Mouse (Mus musculus): Measurements from ENCODE around the gene Bri3. TPM values are rescaled to one million over a fixed set of nuclear protein-coding genes. Genes with fewer than 3 reads are reported as not detected.

Bri3 gene
- polyA plus RNA-seq, 1 experiment from 2014 or later, result 123 TPM

DNA sequence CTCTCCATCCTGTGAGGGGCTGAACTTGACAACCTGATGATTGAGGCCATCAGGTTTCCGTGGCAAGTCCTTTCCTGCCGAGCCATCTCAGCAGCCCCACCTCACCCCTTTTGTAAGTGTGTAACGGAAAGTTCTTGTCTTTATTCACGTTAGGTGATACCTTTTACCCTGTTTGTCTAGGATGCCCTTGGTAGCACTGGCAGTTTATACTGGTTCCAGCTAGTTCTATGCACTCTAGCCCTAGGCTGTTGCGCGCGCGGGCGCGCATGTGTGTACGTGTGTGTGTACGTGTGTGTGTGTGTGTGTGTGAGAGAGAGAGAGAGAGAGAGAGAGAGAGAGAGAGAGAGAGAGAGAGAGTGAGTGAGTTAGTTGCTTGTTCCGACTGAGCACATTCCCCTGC, 19.3 kb downstream of the Bri3 start:
- ATAC-seq (ENCODE audit: borderline replicate concordance, extremely low read depth, low FRiP score, low TSS enrichment), result no peak
- 70% methylated on average over 13 of the region's 13 CpGs for WGBS
- H3K9me3 ChIP-seq, result no peaks in the 10 kb centered on the region
- H3K36me3 ChIP-seq, result peaks cover 25% of the 10 kb centered on the region; the same call in 1 of the 2 replicates
- H3K27ac ChIP-seq, result peak overlapping the region; percentile 65
- no peaks in the 10 kb centered on the region for H3K27me3 ChIP-seq
- H3K4me1 ChIP-seq, result peaks cover 63% of the 10 kb centered on the region
- H3K4me2 ChIP-seq, result no peak overlapping the region; the same call in 1 of the 2 replicates
- H3K9ac ChIP-seq, result no peak overlapping the region
- no peak overlapping the region for H3K4me3 ChIP-seq

DNA sequence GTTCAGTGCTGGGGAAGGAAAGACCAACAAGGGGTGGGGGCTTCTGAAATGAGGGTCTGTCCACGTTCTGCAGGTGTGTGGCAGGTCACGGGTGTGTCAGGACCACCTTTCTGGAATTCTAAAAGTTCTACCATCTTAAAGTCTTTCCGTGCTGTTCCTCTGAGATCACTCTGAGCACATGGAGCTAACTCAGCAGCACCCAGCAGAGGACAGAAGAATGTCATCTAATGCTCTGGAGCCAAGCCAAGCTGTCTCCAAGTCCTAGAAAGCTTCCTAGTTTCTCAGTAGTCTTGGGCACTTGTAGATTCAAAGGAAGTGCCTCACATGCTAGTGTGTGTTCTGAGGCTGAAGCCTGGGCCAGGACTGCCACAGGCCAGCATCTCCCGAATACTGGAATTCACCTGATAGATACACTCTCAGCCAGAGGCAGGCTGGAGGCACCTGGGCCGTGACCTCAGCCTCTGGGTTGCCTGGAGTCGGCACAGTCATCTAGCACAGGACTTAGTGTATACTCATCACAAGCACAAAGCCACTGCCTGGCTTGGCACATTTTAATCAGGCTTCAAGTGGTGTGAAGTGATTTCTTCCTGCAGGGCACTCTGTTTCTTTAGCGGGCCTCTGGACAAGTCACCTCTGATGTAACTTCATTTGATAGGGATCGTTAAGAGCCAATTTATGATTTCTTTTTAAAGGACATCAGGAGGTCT, 23.5 kb downstream of the Bri3 start:
- peaks cover 12% of the 10 kb centered on the region; the same call in 1 of the 2 replicates for H3K36me3 ChIP-seq
- no peaks in the 10 kb centered on the region for H3K27me3 ChIP-seq
- H3K9me3 ChIP-seq, result no peaks in the 10 kb centered on the region
- 0 out of 2 replicates have a peak overlapping the region, but pooled peaks have one; percentile 41 for H3K27ac ChIP-seq
- peaks cover 34% of the 10 kb centered on the region for H3K4me1 ChIP-seq
- H3K4me3 ChIP-seq, result no peak overlapping the region
- ATAC-seq (ENCODE audit: borderline replicate concordance, extremely low read depth, low FRiP score, low TSS enrichment), result no peak
- no peak overlapping the region for H3K9ac ChIP-seq
- no peak overlapping the region for H3K4me2 ChIP-seq
- WGBS, result 51% methylated on average over 8 of the region's 8 CpGs

DNA sequence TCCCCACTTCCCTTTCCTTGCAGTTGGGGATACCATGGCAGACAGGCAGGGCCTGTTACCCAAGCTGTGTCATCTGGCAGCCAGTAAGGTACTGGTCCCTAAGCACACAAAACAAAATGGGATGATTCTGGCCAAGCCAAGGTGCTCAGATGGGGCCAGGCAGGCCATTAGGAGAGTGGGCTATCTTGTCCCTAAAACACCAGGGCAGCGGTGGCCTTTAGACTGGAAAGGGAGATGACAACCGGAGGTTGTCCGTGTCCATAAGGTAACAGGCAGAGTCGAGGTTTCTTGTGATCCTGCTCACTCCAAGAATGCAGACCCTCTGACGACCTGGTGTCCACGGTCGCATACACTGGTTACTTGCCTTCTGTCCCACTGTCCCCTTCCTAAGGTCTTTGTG, 25.7 kb downstream of the Bri3 start:
- Histone ChIP-seq H3K27me3 (no peaks in the 10 kb centered on the region), H3K4me3 (no peak overlapping the region), H3K4me2 (no peak overlapping the region), H3K36me3 (peaks cover 6% of the 10 kb centered on the region; the same call in 1 of the 2 replicates), H3K27ac (no peak overlapping the region), H3K4me1 (peaks cover 29% of the 10 kb centered on the region), H3K9ac (no peak overlapping the region), H3K9me3 (no peaks in the 10 kb centered on the region)
- 93% methylated on average over 7 of the region's 7 CpGs for WGBS
- no peak for ATAC-seq (ENCODE audit: borderline replicate concordance, extremely low read depth, low FRiP score, low TSS enrichment)

DNA sequence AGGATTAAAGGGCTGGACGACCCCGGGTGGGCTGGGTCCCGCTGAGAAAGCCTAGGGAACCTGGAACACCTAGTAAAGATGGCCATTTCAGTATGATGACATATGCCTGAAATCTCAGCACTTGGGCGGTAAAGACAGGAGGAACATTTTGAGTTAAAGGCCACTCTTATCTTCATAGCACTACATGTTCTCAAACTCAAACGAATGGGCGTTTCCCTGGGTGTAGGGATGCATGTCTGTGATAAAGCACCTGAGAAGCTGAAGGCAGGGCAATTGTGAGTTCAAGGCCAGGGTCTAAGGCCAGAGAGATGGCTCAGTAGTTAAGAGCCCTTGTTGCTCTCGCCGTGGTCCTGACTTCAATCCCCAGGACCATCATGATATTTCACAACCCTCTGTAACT, 26.2 kb downstream of the Bri3 start:
- Histone ChIP-seq H3K27ac (no peak overlapping the region), H3K4me3 (no peak overlapping the region), H3K36me3 (0 out of 2 replicates have a peak, but pooled peaks cover 4% of the 10 kb centered on the region), H3K4me2 (no peak overlapping the region), H3K4me1 (peaks cover 32% of the 10 kb centered on the region), H3K9me3 (no peaks in the 10 kb centered on the region), H3K27me3 (no peaks in the 10 kb centered on the region), H3K9ac (no peak overlapping the region)
- WGBS, result 87% methylated on average over 8 of the region's 8 CpGs
- no peak for ATAC-seq (ENCODE audit: borderline replicate concordance, extremely low read depth, low FRiP score, low TSS enrichment)

DNA sequence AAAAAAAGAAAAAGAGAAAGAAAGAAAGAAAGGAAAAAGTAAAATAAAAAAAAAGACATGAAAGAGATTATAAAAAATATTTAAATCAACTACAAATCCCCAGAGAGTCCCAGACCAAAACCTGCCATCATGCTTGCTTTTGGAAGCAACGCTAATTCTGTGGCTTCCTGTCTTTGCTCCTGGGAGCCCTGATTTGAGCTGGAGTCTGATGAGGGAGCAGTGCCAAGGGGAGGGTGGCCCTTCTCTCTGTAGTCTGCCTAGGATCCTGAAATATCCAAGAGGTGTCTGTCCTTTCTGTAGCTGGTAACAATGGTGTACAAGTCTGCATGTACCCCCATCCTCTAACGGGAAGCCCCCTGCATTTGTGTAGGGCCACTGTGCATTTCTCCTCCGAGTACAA, 26.9 kb downstream of the Bri3 start:
- ATAC-seq (ENCODE audit: borderline replicate concordance, extremely low read depth, low FRiP score, low TSS enrichment), result no peak
- H3K4me2 ChIP-seq, result no peak overlapping the region
- H3K9me3 ChIP-seq, result no peaks in the 10 kb centered on the region
- no peak overlapping the region for H3K27ac ChIP-seq
- H3K36me3 ChIP-seq, result 0 out of 2 replicates have a peak, but pooled peaks cover 3% of the 10 kb centered on the region
- H3K4me3 ChIP-seq, result no peak overlapping the region
- H3K9ac ChIP-seq, result no peak overlapping the region
- no peaks in the 10 kb centered on the region for H3K27me3 ChIP-seq
- peaks cover 32% of the 10 kb centered on the region for H3K4me1 ChIP-seq
- 61% methylated on average over 3 of the region's 3 CpGs for WGBS

DNA sequence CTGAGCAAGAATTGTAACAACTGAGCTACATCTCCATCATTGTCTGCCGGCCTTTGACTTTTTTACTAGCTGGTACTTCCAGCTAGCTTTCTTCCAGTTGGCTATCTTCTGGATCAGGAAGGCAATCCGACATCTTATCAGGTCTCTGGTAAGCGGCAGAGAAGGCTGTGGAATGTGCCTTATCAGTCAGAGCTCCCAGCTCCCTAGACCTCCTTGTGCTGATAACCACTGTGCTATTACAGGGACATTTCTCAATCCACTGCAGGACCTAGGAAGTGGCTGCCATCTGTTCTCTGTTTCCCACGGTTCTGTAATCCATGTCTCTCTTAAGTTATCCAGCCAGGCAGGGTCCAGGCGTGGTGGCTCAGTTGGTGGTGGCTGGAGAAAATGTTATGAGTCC, 27.5 kb downstream of the Bri3 start:
- H3K4me2 ChIP-seq, result no peak overlapping the region
- WGBS, result 18% methylated on average over 5 of the region's 5 CpGs

DNA sequence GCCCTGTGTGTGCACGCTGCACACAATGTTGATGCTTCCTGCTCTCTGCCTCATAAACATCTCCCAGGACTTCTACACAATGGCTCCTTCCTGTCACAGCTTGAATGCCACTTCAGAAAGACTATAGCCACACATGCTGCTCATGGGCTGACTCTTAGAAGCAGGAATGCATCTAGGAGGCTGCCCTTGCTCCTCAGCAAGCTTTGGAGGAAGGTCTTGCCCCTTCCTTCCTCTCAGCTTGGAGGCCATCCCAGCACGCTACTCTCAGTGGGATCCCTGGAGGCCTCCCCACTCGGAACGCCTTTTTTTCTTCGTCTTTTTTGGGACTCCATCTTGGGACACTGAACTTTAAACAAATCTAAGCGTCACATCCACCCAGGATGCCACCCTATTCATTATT, 30.7 kb downstream of the Bri3 start:
- Histone ChIP-seq H3K4me1 (peaks cover 17% of the 10 kb centered on the region), H3K4me2 (no peak overlapping the region), H3K4me3 (no peak overlapping the region), H3K27me3 (no peaks in the 10 kb centered on the region), H3K9me3 (no peaks in the 10 kb centered on the region), H3K27ac (peak overlapping the region; percentile 41; the same call in 1 of the 2 replicates), H3K9ac (no peak overlapping the region), H3K36me3 (0 out of 2 replicates have a peak, but pooled peaks cover 10% of the 10 kb centered on the region)
- 58% methylated on average over 6 of the region's 6 CpGs for WGBS
- no peak for ATAC-seq (ENCODE audit: borderline replicate concordance, extremely low read depth, low FRiP score, low TSS enrichment)

More for the DNA sequence above, 27.5 kb downstream of the Bri3 start:
- no peak for ATAC-seq (ENCODE audit: borderline replicate concordance, extremely low read depth, low FRiP score, low TSS enrichment)
- H3K9ac ChIP-seq, result no peak overlapping the region
- H3K4me1 ChIP-seq, result peaks cover 32% of the 10 kb centered on the region
- H3K27me3 ChIP-seq, result no peaks in the 10 kb centered on the region
- H3K4me3 ChIP-seq, result no peak overlapping the region
- 0 out of 2 replicates have a peak, but pooled peaks cover under 1% of the 10 kb centered on the region for H3K36me3 ChIP-seq
- no peaks in the 10 kb centered on the region for H3K9me3 ChIP-seq
- H3K27ac ChIP-seq, result no peak overlapping the region

DNA sequence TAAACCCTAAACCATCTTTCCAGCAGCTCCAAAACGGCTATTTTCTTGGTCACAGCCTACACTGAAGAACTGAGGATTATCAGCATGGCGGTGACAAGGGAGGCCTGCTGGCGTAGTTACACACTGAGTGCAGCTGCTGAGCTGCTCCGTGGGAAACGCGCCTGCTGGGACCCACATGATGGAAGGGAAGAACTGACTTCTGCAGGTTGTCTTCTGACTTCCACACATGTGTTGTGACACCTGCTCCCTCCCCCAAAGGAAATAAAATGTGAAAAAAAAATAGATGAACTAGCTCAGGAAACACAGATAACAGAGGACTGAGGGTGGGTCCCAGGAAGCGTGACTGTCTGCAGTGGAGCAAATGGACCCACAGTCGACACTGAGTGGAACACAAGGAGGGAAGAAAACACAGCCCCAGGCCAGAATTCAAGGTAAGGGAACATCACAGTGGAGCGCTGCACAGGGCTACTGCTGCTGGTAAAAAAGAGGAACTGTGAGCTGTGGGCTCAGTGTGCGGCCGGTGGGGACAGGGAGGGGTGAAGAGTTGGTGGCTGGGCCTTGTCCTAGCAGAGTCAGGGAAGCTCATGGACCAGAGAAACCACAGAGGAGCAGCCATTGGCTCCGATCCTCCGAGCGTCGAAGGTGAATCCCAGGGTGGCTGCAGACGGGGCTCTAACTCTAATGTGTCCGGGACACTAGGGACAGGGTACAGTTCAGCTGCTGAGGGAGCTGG, 32.8 kb downstream of the Bri3 start:
- H3K9ac ChIP-seq, result no peak overlapping the region
- no peak overlapping the region for H3K4me2 ChIP-seq
- ATAC-seq (ENCODE audit: borderline replicate concordance, extremely low read depth, low FRiP score, low TSS enrichment), result no peak; the same call in 1 of the 2 replicates
- no peaks in the 10 kb centered on the region for H3K27me3 ChIP-seq
- 0 out of 2 replicates have a peak, but pooled peaks cover 11% of the 10 kb centered on the region for H3K36me3 ChIP-seq
- 76% methylated on average over 17 of the region's 17 CpGs for WGBS
- no peak overlapping the region for H3K27ac ChIP-seq
- H3K9me3 ChIP-seq, result no peaks in the 10 kb centered on the region
- 0 out of 2 replicates have a peak, but pooled peaks cover 7% of the 10 kb centered on the region for H3K4me1 ChIP-seq
- no peak overlapping the region for H3K4me3 ChIP-seq

DNA sequence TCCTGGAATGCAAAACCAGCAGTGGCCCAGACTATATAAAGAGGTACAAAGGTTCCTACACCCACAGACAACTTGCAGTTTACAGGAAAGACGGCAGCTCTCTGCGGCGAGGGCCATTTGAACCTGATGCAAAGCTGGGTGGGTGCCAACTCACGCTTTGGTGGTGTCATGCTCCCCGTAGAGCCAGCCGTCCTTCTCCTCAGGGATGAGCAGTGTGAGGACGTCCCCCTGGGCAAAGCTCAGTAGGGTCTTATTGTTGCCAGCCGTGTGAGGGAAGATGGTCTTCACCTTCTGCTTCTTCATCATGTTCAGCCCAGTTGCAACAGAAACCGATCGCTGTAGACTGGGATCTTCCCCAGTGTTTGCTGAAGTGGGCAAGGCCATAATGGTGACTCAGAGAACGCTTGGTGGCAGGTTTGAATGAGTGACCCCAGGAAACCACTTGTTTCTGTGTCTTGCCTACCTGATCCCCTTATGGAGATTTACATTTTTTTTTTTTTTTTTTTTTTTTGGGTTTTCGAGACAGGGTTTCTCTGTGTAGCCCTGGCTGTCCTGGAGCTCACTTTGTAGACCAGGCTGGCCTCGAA, 34.2 kb downstream of the Bri3 start:
- H3K9ac ChIP-seq, result no peak overlapping the region
- WGBS, result 71% methylated on average over 11 of the region's 13 CpGs
- 0 out of 2 replicates have a peak, but pooled peaks cover 7% of the 10 kb centered on the region for H3K4me1 ChIP-seq
- H3K4me3 ChIP-seq, result no peak overlapping the region
- no peaks in the 10 kb centered on the region for H3K9me3 ChIP-seq
- 0 out of 2 replicates have a peak, but pooled peaks cover 11% of the 10 kb centered on the region for H3K36me3 ChIP-seq
- ATAC-seq (ENCODE audit: borderline replicate concordance, extremely low read depth, low FRiP score, low TSS enrichment), result no peak
- no peaks in the 10 kb centered on the region for H3K27me3 ChIP-seq
- no peak overlapping the region for H3K4me2 ChIP-seq
- no peak overlapping the region for H3K27ac ChIP-seq

DNA sequence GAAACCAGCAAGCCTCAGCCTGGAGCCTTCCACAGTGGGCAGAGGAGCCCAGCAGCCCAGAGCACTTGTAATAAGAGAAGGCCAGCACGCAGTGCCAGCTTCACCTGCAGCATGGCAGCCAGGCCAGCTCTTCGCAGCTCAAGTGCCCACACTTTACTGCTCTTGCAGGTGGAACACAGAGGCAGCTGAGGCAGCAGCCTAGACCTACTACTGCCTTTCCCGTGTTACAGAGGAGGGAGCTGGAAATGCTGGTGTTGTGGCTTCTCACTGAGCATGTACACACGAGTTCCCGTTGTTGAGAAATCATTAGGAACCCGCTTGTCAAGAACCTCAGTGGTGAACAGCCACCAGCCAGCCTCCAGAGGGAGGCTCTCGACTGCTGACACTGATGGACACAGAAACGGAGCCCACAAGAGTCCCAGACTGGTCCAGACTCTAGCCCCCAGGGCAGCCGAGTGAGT, 34.9 kb downstream of the Bri3 start:
- no peak overlapping the region for H3K4me2 ChIP-seq
- ATAC-seq (ENCODE audit: borderline replicate concordance, extremely low read depth, low FRiP score, low TSS enrichment), result 0 out of 2 replicates have a peak, but pooled peaks have one; percentile 23
- H3K27ac ChIP-seq, result peak overlapping the region; percentile 16; the same call in 1 of the 2 replicates
- WGBS, result 73% methylated on average over 9 of the region's 9 CpGs
- no peak overlapping the region for H3K4me3 ChIP-seq
- H3K9me3 ChIP-seq, result no peaks in the 10 kb centered on the region
- H3K36me3 ChIP-seq, result 0 out of 2 replicates have a peak, but pooled peaks cover 11% of the 10 kb centered on the region
- no peaks in the 10 kb centered on the region for H3K27me3 ChIP-seq
- 0 out of 2 replicates have a peak, but pooled peaks cover 7% of the 10 kb centered on the region for H3K4me1 ChIP-seq
- no peak overlapping the region for H3K9ac ChIP-seq

DNA sequence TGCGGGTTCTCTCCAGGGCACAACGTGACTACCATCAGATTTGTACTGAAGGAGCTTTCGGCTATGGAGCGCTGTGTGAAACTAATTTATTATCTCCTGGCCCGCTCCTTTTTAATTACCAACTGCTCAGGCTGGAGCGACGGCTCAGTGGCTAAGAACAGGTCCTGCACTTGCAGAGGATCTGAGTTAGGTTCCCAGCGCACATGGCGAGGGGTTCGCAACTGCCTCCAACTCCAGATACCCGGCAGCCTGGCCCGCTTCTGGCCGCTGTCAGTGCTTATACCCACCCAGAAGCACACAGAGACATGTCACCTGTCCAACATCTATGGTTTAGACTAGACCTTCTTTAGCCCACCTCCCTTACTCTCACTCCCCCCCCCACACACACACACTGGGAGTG, 35.7 kb downstream of the Bri3 start:
- Histone ChIP-seq H3K27ac (no peak overlapping the region), H3K9ac (no peak overlapping the region), H3K36me3 (0 out of 2 replicates have a peak, but pooled peaks cover 11% of the 10 kb centered on the region), H3K27me3 (no peaks in the 10 kb centered on the region), H3K4me2 (no peak overlapping the region), H3K9me3 (no peaks in the 10 kb centered on the region), H3K4me3 (no peak overlapping the region), H3K4me1 (0 out of 2 replicates have a peak, but pooled peaks cover 3% of the 10 kb centered on the region)
- ATAC-seq (ENCODE audit: borderline replicate concordance, extremely low read depth, low FRiP score, low TSS enrichment), result no peak
- 93% methylated on average over 13 of the region's 13 CpGs for WGBS

Data from lung, embryonic 15.5 days (tissue).